Comparison of ENCODE assay signal across 9 mouse cellular contexts in genomic region chr3:93521462-93522057, GRCm38 (mm10). TPM values are rescaled to one million over a fixed set of nuclear protein-coding genes. Genes with fewer than 3 reads are reported as not detected.
DNase-seq lines count a peak whose midpoint lies in the region; ATAC-seq and TF ChIP-seq lines count a peak whose summit lies in the region.
"Had no signal": no experiment of that assay in that cellular context is flagged by ENCODE, and none has a peak within 500 bp of the region (broad histone marks: within the 10 kb centered on the region; RNA-seq: fewer than 3 reads in every experiment).

No protein-coding gene starts in this region.

- WGBS in lung, embryonic 15.5 days: 75% methylated on average over 8 of the region's 8 CpGs
- 77% methylated on average over 8 of the region's 8 CpGs for WGBS in embryonic facial prominence, embryonic 14.5 days
- 82% methylated on average over 8 of the region's 8 CpGs for WGBS in limb, embryonic 11.5 days
- WGBS in small intestine, adult 2 months: 75% methylated on average over 8 of the region's 8 CpGs

- H3K9me3 ChIP-seq in lung, embryonic 15.5 days: no peaks in the 10 kb centered on the region
- no peaks in the 10 kb centered on the region for H3K9me3 ChIP-seq in embryonic facial prominence, embryonic 14.5 days (ENCODE audit: control insufficient read depth, low read length)
- no peaks in the 10 kb centered on the region for H3K9me3 ChIP-seq in limb, embryonic 11.5 days (ENCODE audit: control insufficient read depth, low read length)

- H3K4me1 ChIP-seq in lung, embryonic 15.5 days: peaks cover 16% of the 10 kb centered on the region
- H3K4me1 ChIP-seq in embryonic facial prominence, embryonic 14.5 days (ENCODE audit: control insufficient read depth, insufficient read depth, low read length): peaks cover 19% of the 10 kb centered on the region
- no peaks in the 10 kb centered on the region for H3K4me1 ChIP-seq in limb, embryonic 11.5 days (ENCODE audit: control insufficient read depth, insufficient read depth, low read length)
- no peaks in the 10 kb centered on the region; the same call in 1 of the 2 replicates for H3K4me1 ChIP-seq in small intestine, adult 2 months (ENCODE audit: control insufficient read depth, insufficient read depth, insufficient read length, low read length)

- TF ChIP-seq CTCF in small intestine, adult 2 months (IDR thresholded peaks at IDR 0.05; ENCODE audit: extremely low read depth, insufficient read length, insufficient replicate concordance, low read depth, low read length): no peak

- no peaks in the 10 kb centered on the region for H3K27me3 ChIP-seq in lung, embryonic 15.5 days
- no peaks in the 10 kb centered on the region for H3K27me3 ChIP-seq in embryonic facial prominence, embryonic 14.5 days (replicated peaks; ENCODE audit: control insufficient read depth, insufficient read depth, low read length)
- no peaks in the 10 kb centered on the region for H3K27me3 ChIP-seq in limb, embryonic 11.5 days (ENCODE audit: control insufficient read depth, insufficient read depth, low read length)
- H3K27me3 ChIP-seq in small intestine, adult 2 months (ENCODE audit: control insufficient read depth, insufficient read depth, low read length): no peaks in the 10 kb centered on the region

- peaks cover 16% of the 10 kb centered on the region for H3K36me3 ChIP-seq in lung, embryonic 15.5 days
- peaks cover 26% of the 10 kb centered on the region for H3K36me3 ChIP-seq in embryonic facial prominence, embryonic 14.5 days (ENCODE audit: control insufficient read depth, insufficient read depth, low read length)
- H3K36me3 ChIP-seq in limb, embryonic 11.5 days (ENCODE audit: control insufficient read depth, insufficient read depth, low read length): no peaks in the 10 kb centered on the region
- peaks cover 14% of the 10 kb centered on the region for H3K36me3 ChIP-seq in small intestine, adult 2 months (ENCODE audit: control insufficient read depth, insufficient read depth, low read length)

- DNase-seq in lung, postnatal 14 days: no peak
- no peak for DNase-seq in embryonic facial prominence, embryonic 14.5 days (ENCODE audit: low spot score)
- no peak for DNase-seq in limb, embryonic 11.5 days (ENCODE audit: low spot score)
- no peak for DNase-seq in urinary bladder, postnatal 14 days (ENCODE audit: low spot score)
- DNase-seq in gastrocnemius, postnatal 10 days: no peak
- no peak for DNase-seq in kidney, postnatal 36 days

- H3K4me2 ChIP-seq in lung, embryonic 15.5 days: peak overlapping the region; percentile 61
- peak overlapping the region; percentile 60 for H3K4me2 ChIP-seq in embryonic facial prominence, embryonic 14.5 days (ENCODE audit: low read depth, low read length)
- no peak overlapping the region; the same call in 1 of the 2 replicates for H3K4me2 ChIP-seq in limb, embryonic 11.5 days (ENCODE audit: low read depth, severe bottlenecking)

- H3K4me3 ChIP-seq in lung, embryonic 15.5 days: peak overlapping the region; percentile 76
- H3K4me3 ChIP-seq in embryonic facial prominence, embryonic 14.5 days (ENCODE audit: low read depth, low read length): peak overlapping the region; percentile 58
- peak overlapping the region; percentile 55; the same call in 1 of the 2 replicates for H3K4me3 ChIP-seq in limb, embryonic 11.5 days (ENCODE audit: low read depth, low read length)
- H3K4me3 ChIP-seq in small intestine, adult 2 months (ENCODE audit: low read depth, low read length): peak overlapping the region; percentile 47

- no peak for TF ChIP-seq POLR2A in small intestine, adult 2 months (IDR thresholded peaks at IDR 0.05; ENCODE audit: low read depth, low read length)

- ATAC-seq in lung, embryonic 15.5 days (ENCODE audit: borderline replicate concordance, extremely low read depth, low FRiP score, low TSS enrichment): no peak
- ATAC-seq in embryonic facial prominence, embryonic 14.5 days (ENCODE audit: low read depth): no peak
- no peak for ATAC-seq in limb, embryonic 11.5 days (ENCODE audit: insufficient number of reproducible peaks, low FRiP score, low TSS enrichment, low read depth)

- H3K9ac ChIP-seq in lung, embryonic 15.5 days: peak overlapping the region; percentile 70
- peak overlapping the region; percentile 87; the same call in 1 of the 2 replicates for H3K9ac ChIP-seq in embryonic facial prominence, embryonic 14.5 days (ENCODE audit: low read depth, low read length)
- H3K9ac ChIP-seq in limb, embryonic 11.5 days (ENCODE audit: low read length): no peak overlapping the region

- H3K27ac ChIP-seq in lung, embryonic 15.5 days: no peak overlapping the region
- H3K27ac ChIP-seq in embryonic facial prominence, embryonic 14.5 days (replicated peaks; ENCODE audit: low read depth, low read length): peak overlapping the region; percentile 96
- H3K27ac ChIP-seq in limb, embryonic 11.5 days (replicated peaks; ENCODE audit: low read depth, low read length): no peak overlapping the region
- peak overlapping the region; percentile 51; the same call in 1 of the 2 replicates for H3K27ac ChIP-seq in small intestine, adult 2 months (ENCODE audit: insufficient read depth, low read depth, low read length)

RNA-seq across cellular contexts. Expression of gene S100a11, which starts 1.3 kb away (rescaled TPM):
- 1,226 and 1,272 TPM in 2 replicates for polyA plus RNA-seq in lung, embryonic 15.5 days (2015; fragmentation: Nextera tagmentation; extraction: Ambion mirVana)
- 1,533 and 1,735 TPM in 2 replicates for polyA plus RNA-seq in embryonic facial prominence, embryonic 14.5 days (2014; fragmentation: Nextera tagmentation; extraction: Ambion mirVana)
- 410 and 448 TPM in 2 replicates for polyA plus RNA-seq in limb, embryonic 11.5 days (2014; fragmentation: Nextera tagmentation; extraction: Ambion mirVana)
- 49.0 and 81.5 TPM in 2 replicates for polyA plus RNA-seq in small intestine, adult 2 months (2012; rRNA removed)
- 100 to 1,000 TPM; 149 to 190 TPM for total RNA-seq in gastrocnemius, postnatal 10 days (2021)

RNA-seq across cellular contexts. Expression of gene S100a10, which starts 33.3 kb away (rescaled TPM):
- polyA plus RNA-seq in lung, embryonic 15.5 days (2015; fragmentation: Nextera tagmentation; extraction: Ambion mirVana): 277 and 280 TPM in 2 replicates
- 687 and 752 TPM in 2 replicates for polyA plus RNA-seq in embryonic facial prominence, embryonic 14.5 days (2014; fragmentation: Nextera tagmentation; extraction: Ambion mirVana)
- 89.9 and 96.3 TPM in 2 replicates for polyA plus RNA-seq in limb, embryonic 11.5 days (2014; fragmentation: Nextera tagmentation; extraction: Ambion mirVana)
- polyA plus RNA-seq in small intestine, adult 2 months (2012; rRNA removed): 43.4 and 172 TPM in 2 replicates
- total RNA-seq in gastrocnemius, postnatal 10 days (2021): 100 to 1,000 TPM; 131 to 166 TPM

RNA-seq across cellular contexts. Expression of gene Tchhl1, which starts 53.0 kb away (rescaled TPM):
- not detected in 2 replicates for polyA plus RNA-seq in lung, embryonic 15.5 days (2015; fragmentation: Nextera tagmentation; extraction: Ambion mirVana)
- 0.18 TPM in 1 of 2 replicates, not detected in the other for polyA plus RNA-seq in embryonic facial prominence, embryonic 14.5 days (2014; fragmentation: Nextera tagmentation; extraction: Ambion mirVana)
- not detected in 2 replicates for polyA plus RNA-seq in limb, embryonic 11.5 days (2014; fragmentation: Nextera tagmentation; extraction: Ambion mirVana)
- not detected in 2 replicates for polyA plus RNA-seq in small intestine, adult 2 months (2012; rRNA removed)
- not detected for total RNA-seq in gastrocnemius, postnatal 10 days (2021)
- total RNA-seq: gastrocnemius, adult 18-20 months had no signal

Comparison
In these comparisons a context has a peak if more than half of its experiments do, and no peak if none do; other contexts are left out.
1. H3K27ac ChIP-seq: peak in embryonic facial prominence, embryonic 14.5 days (single experiment) and small intestine, adult 2 months (single experiment); none in lung, embryonic 15.5 days (single experiment) and limb, embryonic 11.5 days (single experiment).
2. Peak in every context shown above with its lines, with median percentiles within 50 percentile points of each other: H3K4me3 ChIP-seq.